ENCODE assay signal across 21 mouse cellular contexts in the genomic region with DNA sequence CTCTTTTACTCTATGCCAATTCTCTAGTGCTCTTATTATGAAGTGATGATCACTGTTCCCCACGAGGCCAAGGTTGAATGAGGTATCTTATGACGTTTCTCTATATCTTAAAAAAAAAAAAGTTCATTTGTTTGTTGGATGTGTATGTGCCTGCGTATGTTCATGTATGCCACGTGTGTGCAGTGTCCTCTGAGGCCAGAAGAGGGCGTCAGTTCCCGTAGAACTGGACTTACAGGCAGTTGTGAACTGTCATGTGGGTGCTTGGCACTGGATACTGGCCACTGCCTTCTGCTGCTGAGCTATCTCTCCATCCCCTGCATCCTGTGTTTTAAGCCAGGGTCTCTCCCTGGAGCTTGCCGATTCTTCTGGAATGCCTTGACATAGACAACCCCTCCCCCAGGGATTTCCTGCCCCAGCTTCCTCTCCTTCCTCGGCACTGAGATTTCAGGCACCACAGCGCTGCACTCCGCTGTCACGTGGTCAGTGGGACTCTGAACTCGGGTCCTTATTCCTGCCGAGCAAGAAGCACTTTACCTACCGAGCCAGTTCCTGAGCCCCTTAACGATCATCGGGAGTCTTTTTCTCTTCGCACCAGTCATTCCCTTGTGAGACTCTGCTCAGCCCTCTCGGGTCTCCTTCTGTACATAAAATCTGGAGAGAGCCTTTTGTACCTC.
A peak's percentile ranks its signal among the peaks of the same experiment; 100 is the strongest.
DNase-seq lines count a peak whose midpoint lies in the region; ATAC-seq and TF ChIP-seq lines count a peak whose summit lies in the region.
"Had no signal": no experiment of that assay in that cellular context is flagged by ENCODE, and none has a peak within 500 bp of the region (broad histone marks: within the 10 kb centered on the region; RNA-seq: fewer than 3 reads in every experiment).

No protein-coding gene starts in this region.

- peak; percentile 28 to 35 for DNase-seq in kidney, adult 8-10 months
- no peak for DNase-seq in kidney, postnatal 10 days
- no peak for DNase-seq in MEL (ENCODE audit: low read depth, low spot score)
- DNase-seq in kidney, postnatal 36 days = peak; percentile 43 to 62
- DNase-seq in cerebellum, postnatal 10 days = no peak
- DNase-seq: adrenal gland, postnatal 25 days; cerebellum, adult 11 months; cerebellum, postnatal 25 days; forebrain, postnatal 0 days; gastrocnemius, postnatal 36 days; heart, postnatal 4 days; layer of hippocampus, postnatal 36 days; retina, postnatal 1 day had no signal

- peak in 2 of 3 experiments; percentile 7 to 13; a peak in 1 of 6 replicates for TF ChIP-seq CTCF in MEL (IDR thresholded peaks at IDR 0.05 in 2 of 3, conservative IDR thresholded peaks at IDR 0.05 in 1 of 3; ENCODE audit: control insufficient read depth in 1 of 3, insufficient read depth in 1 of 3, low read depth in 2 of 3, low read length in 3 of 3, poor library complexity in 1 of 3, severe bottlenecking in 1 of 3)

- WGBS in hindbrain, embryonic 13.5 days = 48% methylated on average over 18 of the region's 18 CpGs

- no peaks in the 10 kb centered on the region for H3K79me2 ChIP-seq in MEL (ENCODE audit: control insufficient read depth, insufficient read depth, low read length, poor library complexity)

- H3K4me3 ChIP-seq in megakaryocyte, embryonic 14.5 days (replicated peaks) = peak overlapping the region; percentile 50
- no peak overlapping the region for H3K4me3 ChIP-seq in MEL (ENCODE audit: control insufficient read depth in 1 of 2, insufficient read depth in 1 of 2, low read depth in 2 of 2, low read length in 2 of 2)
- H3K4me3 ChIP-seq in hindbrain, embryonic 13.5 days = no peak overlapping the region
- H3K4me3 ChIP-seq: embryonic facial prominence, embryonic 15.5 days; heart, embryonic 15.5 days; limb, embryonic 15.5 days; stomach, embryonic 15.5 days had no signal

- no peak overlapping the region for H3K9ac ChIP-seq in MEL (ENCODE audit: control insufficient read depth, low read depth, low read length, poor library complexity, severe bottlenecking)
- no peak overlapping the region for H3K9ac ChIP-seq in hindbrain, embryonic 13.5 days
- H3K9ac ChIP-seq: embryonic facial prominence, embryonic 15.5 days; forebrain, postnatal 0 days; heart, embryonic 15.5 days; limb, embryonic 15.5 days; stomach, embryonic 15.5 days had no signal

- no peak for TF ChIP-seq RAD21 in MEL (IDR thresholded peaks at IDR 0.05; ENCODE audit: low read depth, low read length)

- no peaks in the 10 kb centered on the region for H3K4me1 ChIP-seq in megakaryocyte, embryonic 14.5 days
- H3K4me1 ChIP-seq in MEL (ENCODE audit: control insufficient read depth in 1 of 2, insufficient read depth in 2 of 2, low read length in 2 of 2) = no peaks in the 10 kb centered on the region
- no peaks in the 10 kb centered on the region for H3K4me1 ChIP-seq in hindbrain, embryonic 13.5 days (replicated peaks)
- H3K4me1 ChIP-seq: embryonic facial prominence, embryonic 15.5 days; heart, embryonic 15.5 days; limb, embryonic 15.5 days; stomach, embryonic 15.5 days had no signal

- no peak overlapping the region for H3K27ac ChIP-seq in MEL (ENCODE audit: control insufficient read depth, low read depth, low read length)
- no peak overlapping the region for H3K27ac ChIP-seq in hindbrain, embryonic 13.5 days
- H3K27ac ChIP-seq: embryonic facial prominence, embryonic 15.5 days; heart, embryonic 15.5 days; limb, embryonic 15.5 days; stomach, embryonic 15.5 days had no signal

- no peaks in the 10 kb centered on the region for H3K36me3 ChIP-seq in megakaryocyte, embryonic 14.5 days (replicated peaks; ENCODE audit: low read length)
- no peaks in the 10 kb centered on the region for H3K36me3 ChIP-seq in MEL (ENCODE audit: control insufficient read depth in 1 of 2, insufficient read depth in 2 of 2, low read length in 2 of 2)
- no peaks in the 10 kb centered on the region for H3K36me3 ChIP-seq in hindbrain, embryonic 13.5 days
- H3K36me3 ChIP-seq: embryonic facial prominence, embryonic 15.5 days; heart, embryonic 15.5 days; limb, embryonic 15.5 days; stomach, embryonic 15.5 days had no signal

- TF ChIP-seq EP300 in MEL (IDR thresholded peaks at IDR 0.05; ENCODE audit: low read depth in 1 of 2, low read length in 2 of 2) = no peak

- peaks cover 16% of the 10 kb centered on the region for H3K9me3 ChIP-seq in megakaryocyte, embryonic 14.5 days
- H3K9me3 ChIP-seq in MEL (replicated peaks; ENCODE audit: insufficient read depth, low read length) = no peaks in the 10 kb centered on the region
- peaks cover 12% of the 10 kb centered on the region; the same call in 1 of the 2 replicates for H3K9me3 ChIP-seq in hindbrain, embryonic 13.5 days
- H3K9me3 ChIP-seq: stomach, embryonic 15.5 days had no signal

- H3K4me2 ChIP-seq in hindbrain, embryonic 13.5 days = no peak overlapping the region
- H3K4me2 ChIP-seq: embryonic facial prominence, embryonic 15.5 days; heart, embryonic 15.5 days; limb, embryonic 15.5 days; stomach, embryonic 15.5 days had no signal

- ATAC-seq in megakaryocyte, adult 5-6 weeks (ENCODE audit: poor library complexity, severe bottlenecking) = no peak
- ATAC-seq in hindbrain, embryonic 13.5 days (ENCODE audit: low FRiP score) = no peak
- ATAC-seq: forebrain, postnatal 0 days; hindbrain, embryonic 16.5 days had no signal

- H3K27me3 ChIP-seq in megakaryocyte, embryonic 14.5 days (replicated peaks) = peaks cover 40% of the 10 kb centered on the region
- H3K27me3 ChIP-seq in MEL (ENCODE audit: control insufficient read depth in 1 of 2, insufficient read depth in 2 of 2, low read length in 2 of 2) = no peaks in the 10 kb centered on the region
- H3K27me3 ChIP-seq in hindbrain, embryonic 13.5 days = peaks cover 3% of the 10 kb centered on the region; the same call in 1 of the 2 replicates
- H3K27me3 ChIP-seq: embryonic facial prominence, embryonic 15.5 days; stomach, embryonic 15.5 days had no signal

- no peak for TF ChIP-seq POLR2A in MEL (IDR thresholded peaks at IDR 0.05; ENCODE audit: control insufficient read depth in 1 of 2, insufficient read depth in 1 of 2, low read depth in 1 of 2, low read length in 2 of 2, poor library complexity in 1 of 2)

TF ChIP-seq in MEL, 35 proteins besides CTCF, POLR2A, EP300 and RAD21:
- no peak for TF ChIP-seq CHD1 (IDR thresholded peaks at IDR 0.05; ENCODE audit: low read depth, low read length)
- TF ChIP-seq TCF12 (IDR thresholded peaks at IDR 0.05; ENCODE audit: low read depth, low read length) = no peak
- TF ChIP-seq ETS1 (IDR thresholded peaks at IDR 0.05; ENCODE audit: low read depth, low read length) = no peak
- no peak for TF ChIP-seq ZKSCAN1 (IDR thresholded peaks at IDR 0.05; ENCODE audit: low read depth, low read length)
- no peak for TF ChIP-seq CHD2 (IDR thresholded peaks at IDR 0.05; ENCODE audit: low read length)
- TF ChIP-seq SMC3 (IDR thresholded peaks at IDR 0.05; ENCODE audit: low read depth, low read length) = no peak
TF ChIP-seq in MEL: peak in this region for 0.

Comparison
In these comparisons a context has a peak if more than half of its experiments do, and no peak if none do; other contexts are left out.
1. DNase-seq: peak in kidney, adult 8-10 months (2 of 2) and kidney, postnatal 36 days (2 of 2); none in kidney, postnatal 10 days (single experiment), MEL (single experiment) and cerebellum, postnatal 10 days (0 of 2).